Comparison of ENCODE assay signal across 8 mouse cellular contexts in the genomic region with DNA sequence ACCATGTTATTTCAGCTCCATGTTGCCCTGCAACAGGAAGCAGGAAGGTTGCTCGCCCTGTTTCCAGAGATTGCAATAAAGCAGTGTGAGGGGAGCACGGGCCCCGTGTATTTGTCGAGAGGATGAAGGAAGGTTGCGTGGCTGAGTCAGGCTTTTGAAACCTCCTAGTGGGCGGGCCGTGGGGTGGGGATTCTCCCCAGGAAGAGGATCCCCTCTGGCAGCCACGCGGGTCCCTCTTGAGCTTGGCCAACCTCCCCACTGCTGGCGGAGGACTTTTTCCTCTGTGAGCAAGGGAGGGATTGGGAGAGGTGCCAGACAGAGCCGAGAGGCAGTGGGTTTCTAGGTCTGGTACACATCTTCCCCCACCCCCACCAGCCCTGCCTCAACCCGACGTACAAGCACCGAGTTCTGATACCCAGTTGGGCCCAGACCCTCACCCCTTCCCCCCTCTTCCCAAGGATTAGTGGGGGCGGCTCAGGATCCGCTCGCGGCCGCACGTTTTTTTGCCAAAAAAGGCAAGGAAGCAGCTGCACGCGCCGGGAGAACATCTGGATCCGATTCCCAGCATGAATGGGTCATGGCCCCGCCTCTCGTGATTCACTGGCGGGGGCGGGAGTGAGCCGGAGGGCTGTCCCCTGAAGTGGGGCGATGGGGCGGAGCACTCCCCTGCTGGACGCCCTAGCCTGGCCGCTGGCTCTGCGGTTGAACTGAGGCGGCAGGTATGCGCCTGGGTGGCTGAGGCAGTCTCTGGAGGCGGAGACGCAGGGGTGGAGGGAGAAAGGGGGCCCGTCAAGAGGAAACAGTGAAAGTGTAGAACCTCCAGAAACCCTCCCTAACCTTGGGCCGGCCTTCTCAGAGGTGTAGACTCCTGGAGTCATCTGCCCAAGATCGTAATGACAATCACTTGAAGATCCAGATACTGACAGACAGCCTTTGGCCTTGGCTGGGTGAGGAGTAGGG. TPM values are rescaled to one million over a fixed set of nuclear protein-coding genes. Genes with fewer than 3 reads are reported as not detected.
DNase-seq lines count a peak whose midpoint lies in the region; ATAC-seq lines count a peak whose summit lies in the region.

No protein-coding gene starts in this region.

- peak; percentile 32 to 41 for DNase-seq in CD8-positive naive resting alpha-beta T cell, adult 2 months (ENCODE audit: low read depth in 2 of 2, low spot score in 2 of 2)
- DNase-seq in brain, adult 2 months (ENCODE audit: low read depth, low spot score): peak; percentile 77
- peak; percentile 56 to 75 for DNase-seq in layer of hippocampus, postnatal 14 days (ENCODE audit: low spot score in 2 of 2)
- DNase-seq in lung, postnatal 10 days: peak; percentile 95
- DNase-seq in ovary, postnatal 10 days (ENCODE audit: low spot score): peak; percentile 82
- peak; percentile 57 to 65 for DNase-seq in thymus, postnatal 10 days (ENCODE audit: low spot score in 2 of 2)

- ATAC-seq in frontal cortex, adult (ENCODE audit: low TSS enrichment): peak; percentile 51; the same call in 1 of the 2 replicates
- peak; percentile 66 to 73 for ATAC-seq in hematopoietic stem cell, adult 5-6 weeks (replicated peaks in 1 of 2; ENCODE audit: insufficient read depth in 1 of 2, low FRiP score in 2 of 2, low TSS enrichment in 1 of 2, low read depth in 1 of 2, poor library complexity in 2 of 2, severe bottlenecking in 2 of 2)

RNA-seq across cellular contexts. Expression of a gene that starts 5.8 kb away (rescaled TPM):
- 118 and 153 TPM in 2 replicates for total RNA-seq in hematopoietic stem cell, adult 5-6 weeks (2017)
- total RNA-seq in layer of hippocampus, postnatal 14 days (2021): 10 to 100 TPM; 33.2 to 35.7 TPM

RNA-seq across cellular contexts. Expression of a gene that starts 8.3 kb away (rescaled TPM):
- 9.7 and 15.5 TPM in 2 replicates for total RNA-seq in hematopoietic stem cell, adult 5-6 weeks (2017)
- 1 to 10 TPM; 4.5 to 4.9 TPM for total RNA-seq in layer of hippocampus, postnatal 14 days (2021)

RNA-seq across cellular contexts. Expression of a gene that starts 15.4 kb away (rescaled TPM):
- 77.8 and 93.4 TPM in 2 replicates for total RNA-seq in hematopoietic stem cell, adult 5-6 weeks (2017)
- total RNA-seq in layer of hippocampus, postnatal 14 days (2021): 10 to 100 TPM; 15.5 to 17.5 TPM

RNA-seq across cellular contexts. Expression of a gene that starts 32.9 kb away (rescaled TPM):
- total RNA-seq in hematopoietic stem cell, adult 5-6 weeks (2017): 33.5 and 42.3 TPM in 2 replicates
- 10 to 100 TPM; 37.3 to 41.2 TPM for total RNA-seq in layer of hippocampus, postnatal 14 days (2021)

RNA-seq across cellular contexts. Expression of a gene that starts 52.2 kb away (rescaled TPM):
- total RNA-seq in hematopoietic stem cell, adult 5-6 weeks (2017): not detected in 2 replicates
- 10 to 100 TPM; 33.0 to 41.2 TPM for total RNA-seq in layer of hippocampus, postnatal 14 days (2021)

Comparison
In these comparisons a context has a peak if more than half of its experiments do, and no peak if none do; other contexts are left out.
1. Peak in every context shown above with its lines: DNase-seq and ATAC-seq.
2. DNase-seq: peak in every context shown above with its lines; median percentile 95 in lung, postnatal 10 days; 82 in ovary, postnatal 10 days; 77 in brain, adult 2 months; 66 in layer of hippocampus, postnatal 14 days; 61 in thymus, postnatal 10 days; 36 in CD8-positive naive resting alpha-beta T cell, adult 2 months.